Mouse (Mus musculus) splenic B cell, adult 2 months (primary cell): Measurements from ENCODE around the gene Cxcl17.

Experiments
- DNase-seq: peaks from one replicate; pipeline ENCODE4 v3.0.0-alpha.2; 2011; ENCODE audit warnings: low read depth, low spot score
- H3K27me3 ChIP-seq: 2 replicates; pipeline ENCODE4 v1.6.1; 2012; ENCODE audit warnings: mild to moderate bottlenecking, low read length, moderate library complexity, mixed read lengths; ENCODE audit not compliant: control insufficient read depth, poor library complexity, insufficient read depth, severe bottlenecking
- H3K36me3 ChIP-seq: 2 replicates; pipeline ENCODE4 v1.6.1; 2012; ENCODE audit warnings: mild to moderate bottlenecking, low read length, moderate library complexity, mixed read lengths; ENCODE audit not compliant: control insufficient read depth, poor library complexity, insufficient read depth, severe bottlenecking

Gene Cxcl17

DNA sequence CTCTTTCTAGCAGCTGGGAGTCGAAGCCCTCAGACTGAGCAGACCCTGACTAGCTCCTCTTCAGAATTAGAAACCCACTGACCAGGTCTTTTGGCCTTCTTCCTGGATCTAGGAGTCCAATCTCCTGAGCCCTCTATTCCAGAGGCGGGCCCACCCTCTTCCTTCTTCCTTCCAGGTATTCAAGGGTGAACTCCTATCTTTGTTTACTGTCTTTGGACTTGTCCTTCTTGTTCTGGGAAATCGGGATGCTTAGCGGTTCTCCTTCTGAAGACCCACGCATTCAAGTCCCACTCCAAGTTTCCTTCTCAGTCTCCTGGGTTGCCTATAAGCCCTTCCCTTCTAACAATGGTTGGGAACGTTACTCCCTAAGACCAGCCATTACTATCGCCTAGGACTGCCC lies 23.8 kb downstream of the Cxcl17 start:
- no peak for DNase-seq
- H3K27me3 ChIP-seq: no peaks in the 10 kb centered on the region

DNA sequence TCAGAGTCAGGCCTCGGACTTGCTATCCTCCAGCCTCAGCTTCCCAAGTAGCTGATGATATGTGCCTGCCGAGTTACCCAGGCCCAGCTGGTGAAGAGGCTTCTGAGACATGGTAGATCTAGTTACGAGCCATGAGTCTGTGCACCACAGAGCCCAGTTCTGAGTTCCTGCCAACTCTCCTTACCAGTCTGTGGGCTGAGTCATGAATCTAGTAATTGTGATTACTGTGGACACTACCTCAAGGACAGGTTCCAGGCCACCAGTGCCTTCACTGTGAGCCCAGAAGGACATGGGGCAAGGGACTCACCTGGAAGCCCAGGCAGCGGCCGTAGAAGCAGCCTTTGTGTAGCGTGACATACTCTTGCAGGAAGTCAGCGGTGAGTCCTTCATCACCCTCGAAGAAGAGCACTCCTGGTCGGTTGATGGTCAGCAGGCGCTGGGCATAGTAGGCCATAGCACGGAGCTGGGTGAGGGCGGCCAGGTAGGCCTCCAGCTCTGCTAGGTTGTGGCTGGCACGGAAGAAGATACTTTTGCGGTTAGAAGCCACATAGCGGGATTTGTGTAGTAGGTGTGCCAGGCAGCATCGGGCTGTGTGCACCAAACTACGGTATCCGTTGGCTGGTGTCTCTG lies 24.8 kb downstream of the Cxcl17 start:
- H3K27me3 ChIP-seq: no peaks in the 10 kb centered on the region
- H3K36me3 ChIP-seq: peaks cover 9% of the 10 kb centered on the region
- no peak for DNase-seq

More for the DNA sequence above, 23.8 kb downstream of the Cxcl17 start:
- H3K36me3 ChIP-seq: peaks cover 8% of the 10 kb centered on the region

- peak; percentile 73 for DNase-seq
- Histone ChIP-seq H3K36me3 (peaks cover 9% of the 10 kb centered on the region), H3K27me3 (no peaks in the 10 kb centered on the region)
These were observed 26.7 kb downstream of the Cxcl17 start for GRCm38 (mm10) chr7:25385850-25386555.

DNA sequence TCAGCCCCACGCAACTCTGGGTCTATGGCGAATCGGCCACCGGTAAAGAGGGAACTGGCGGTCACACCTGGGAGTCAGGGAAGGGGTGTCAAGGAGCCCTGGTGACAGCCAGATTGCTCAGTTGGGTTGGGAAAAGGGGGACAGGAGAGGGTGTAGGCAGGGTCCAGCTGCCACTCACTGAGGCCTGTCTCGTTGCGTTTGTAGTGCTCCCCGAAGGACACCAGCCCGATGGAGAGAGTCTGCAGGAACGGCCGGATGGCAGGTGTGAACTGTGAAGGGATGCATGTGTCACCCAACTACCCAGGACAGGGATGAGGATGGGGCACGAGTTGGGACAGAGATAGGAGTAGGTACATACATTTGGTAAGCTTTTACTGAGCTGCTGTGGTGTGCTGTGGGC lies 27.4 kb downstream of the Cxcl17 start:
- no peaks in the 10 kb centered on the region for H3K27me3 ChIP-seq
- no peak for DNase-seq
- peaks cover 9% of the 10 kb centered on the region for H3K36me3 ChIP-seq

DNA sequence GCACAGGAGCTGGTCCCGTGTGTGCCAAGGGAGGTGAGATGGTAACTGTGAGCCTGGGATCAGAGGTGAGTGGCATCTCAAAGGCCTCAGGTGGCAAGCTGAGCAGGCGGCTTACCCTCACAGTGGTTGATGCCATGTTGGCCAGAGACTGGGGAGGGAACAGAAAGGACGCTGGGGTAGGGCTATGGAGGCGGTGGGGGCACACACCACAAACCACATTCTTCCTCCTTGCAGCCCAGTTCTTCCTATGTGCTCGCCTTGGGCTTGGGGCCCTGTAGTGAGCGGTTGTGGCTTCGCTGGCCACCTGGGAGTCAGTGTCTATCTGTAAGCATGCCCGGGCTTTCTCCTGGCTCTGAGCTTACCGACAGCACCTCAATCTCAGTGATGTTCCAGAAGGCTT lies 27.9 kb downstream of the Cxcl17 start:
- Histone ChIP-seq H3K27me3 (no peaks in the 10 kb centered on the region), H3K36me3 (peaks cover 9% of the 10 kb centered on the region)
- DNase-seq: peak; percentile 24

DNA sequence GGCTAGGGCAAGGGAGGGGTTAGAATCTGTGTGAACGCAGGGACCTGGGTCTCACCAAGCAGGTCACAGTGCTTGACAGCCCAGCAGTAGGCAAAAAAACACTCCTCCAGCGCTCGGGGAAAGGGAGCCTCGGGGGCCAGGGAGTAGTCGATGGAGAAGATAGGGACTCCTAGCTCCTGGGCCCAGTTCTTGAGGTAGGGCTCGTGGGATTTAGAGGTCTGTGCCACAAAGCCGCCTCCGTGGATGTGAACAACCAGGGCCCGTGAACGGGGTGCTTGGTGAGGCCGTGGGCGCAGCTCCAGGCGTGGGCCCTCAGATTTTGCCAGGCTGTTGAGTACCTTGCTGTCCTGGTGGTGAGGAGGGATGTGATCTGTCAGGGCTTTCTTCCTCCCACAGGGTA lies 28.4 kb downstream of the Cxcl17 start:
- H3K27me3 ChIP-seq: no peaks in the 10 kb centered on the region
- DNase-seq: no peak
- H3K36me3 ChIP-seq: peaks cover 9% of the 10 kb centered on the region

- peaks cover 9% of the 10 kb centered on the region for H3K36me3 ChIP-seq
- no peaks in the 10 kb centered on the region for H3K27me3 ChIP-seq
- no peak for DNase-seq
These were observed 28.8 kb downstream of the Cxcl17 start for GRCm38 (mm10) chr7:25383891-25384290.

GRCm38 (mm10) chr7:25383385-25383784 lies 29.3 kb downstream of the Cxcl17 start:
- DNase-seq: no peak
- Histone ChIP-seq H3K27me3 (no peaks in the 10 kb centered on the region), H3K36me3 (peaks cover 9% of the 10 kb centered on the region)

GRCm38 (mm10) chr7:25382541-25382940 lies 30.1 kb downstream of the Cxcl17 start:
- H3K27me3 ChIP-seq: no peaks in the 10 kb centered on the region
- DNase-seq: no peak

GRCm38 (mm10) chr7:25381284-25381680 lies 31.4 kb downstream of the Cxcl17 start:
- H3K27me3 ChIP-seq: no peaks in the 10 kb centered on the region
- no peak for DNase-seq
- H3K36me3 ChIP-seq: peaks cover 3% of the 10 kb centered on the region

More at GRCm38 (mm10) chr7:25382541-25382940, 30.1 kb downstream of the Cxcl17 start:
- H3K36me3 ChIP-seq: peaks cover 8% of the 10 kb centered on the region

DNA sequence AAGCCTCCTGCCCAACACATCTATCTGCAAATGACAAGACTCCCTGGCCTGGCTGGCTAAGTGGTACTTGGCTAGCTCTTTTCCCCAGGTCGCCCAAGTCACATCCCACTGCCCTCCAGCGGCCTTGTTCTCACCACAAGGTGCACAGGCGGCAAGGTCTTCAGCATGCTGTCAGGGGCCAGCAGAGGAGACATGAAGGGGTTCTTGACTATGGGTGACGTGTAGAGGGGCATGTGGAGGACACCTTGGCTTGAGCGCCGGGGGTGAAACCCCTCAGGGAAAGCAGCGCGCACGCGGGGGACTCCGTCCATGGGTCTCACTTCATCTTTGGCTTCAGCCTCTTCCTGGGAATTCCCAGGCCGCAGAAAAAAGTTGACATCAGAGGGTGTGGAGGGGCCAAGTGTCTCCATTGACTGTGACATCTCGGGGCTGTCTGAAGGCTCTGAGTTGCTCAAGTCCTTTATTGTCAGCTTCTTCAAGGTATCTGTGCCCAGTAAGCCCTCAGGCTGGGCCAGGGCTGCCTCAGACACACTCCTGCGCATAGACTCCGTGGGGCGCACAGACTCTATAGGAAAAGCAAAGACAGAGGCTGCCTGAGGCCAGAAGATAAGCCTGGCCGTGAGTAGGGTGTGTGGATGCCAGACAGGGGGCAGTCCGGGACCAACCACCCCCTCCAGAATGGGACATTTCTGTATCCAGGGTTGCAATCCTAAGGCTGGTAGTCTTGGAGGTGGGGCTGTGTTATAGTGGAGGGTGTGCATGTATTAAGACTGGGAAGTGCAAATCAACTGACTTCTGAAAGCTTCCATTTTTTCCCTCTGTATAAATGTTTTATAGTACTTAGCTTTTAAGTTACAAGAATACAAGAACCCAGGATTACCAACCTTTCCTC lies 32.0 kb downstream of the Cxcl17 start:
- Histone ChIP-seq H3K36me3 (peaks cover 3% of the 10 kb centered on the region), H3K27me3 (no peaks in the 10 kb centered on the region)
- DNase-seq: peak; percentile 20

DNA sequence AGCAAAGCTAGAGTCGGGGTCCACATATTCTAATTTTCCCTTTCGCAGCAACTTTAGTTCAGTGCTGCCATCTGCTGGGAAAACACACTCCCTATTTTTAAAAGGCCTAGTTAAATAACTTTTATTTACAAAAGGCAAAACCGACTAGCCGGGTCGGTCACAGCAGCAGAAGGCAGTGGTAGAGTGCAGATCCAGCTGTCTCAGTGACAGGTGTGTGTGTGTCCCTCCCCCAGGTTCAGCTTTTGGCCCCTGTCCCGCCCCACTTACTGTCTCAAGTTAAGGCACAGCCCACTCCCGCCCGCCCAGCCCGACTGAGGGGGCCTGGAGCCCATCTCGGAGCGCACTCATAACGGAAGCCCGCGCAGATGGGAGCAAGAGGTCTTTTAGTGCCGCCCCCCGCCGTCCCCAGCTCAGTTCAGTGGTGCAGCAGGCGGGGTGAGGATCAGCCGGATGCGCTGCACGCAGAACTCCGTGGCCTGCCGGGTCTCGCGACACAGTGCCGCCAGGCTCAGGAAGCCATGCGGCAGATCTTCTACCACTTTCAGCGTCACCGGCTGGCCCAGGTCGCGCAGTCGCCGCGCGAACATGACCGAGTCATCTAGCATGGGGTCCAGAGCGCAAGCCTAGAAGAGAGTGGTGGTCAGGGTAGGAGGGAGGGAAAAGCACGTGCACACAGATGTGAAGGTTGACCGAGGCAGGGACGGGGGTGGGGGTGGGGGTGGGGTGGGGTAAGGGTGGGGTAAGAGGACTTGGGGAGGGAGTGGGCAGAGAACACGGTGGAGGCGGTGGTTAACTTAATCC lies 32.9 kb downstream of the Cxcl17 start:
- peaks cover 1% of the 10 kb centered on the region for H3K36me3 ChIP-seq
- H3K27me3 ChIP-seq: no peaks in the 10 kb centered on the region
- DNase-seq: peak; percentile 69

GRCm38 (mm10) chr7:25378181-25379100 lies 34.2 kb downstream of the Cxcl17 start:
- Histone ChIP-seq H3K36me3 (no peaks in the 10 kb centered on the region), H3K27me3 (no peaks in the 10 kb centered on the region)
- no peak for DNase-seq
